Mouse (Mus musculus) brain, embryonic 14.5 days (tissue): ENCODE results near the gene Trp73.

Experiments used
- CTCF ChIP-seq: fragments of 200-500 bp; IDR thresholded peaks from 2 replicates; pipeline ENCODE4 v1.5.1; 2012; ENCODE audit warnings: inconsistent platforms, mild to moderate bottlenecking, moderate library complexity, borderline replicate concordance; ENCODE audit not compliant: insufficient read depth, insufficient read length; ENCODE audit errors: extremely low read depth
- POLR2A ChIP-seq: fragments of 200-500 bp; IDR thresholded peaks from 2 replicates; pipeline ENCODE4 v1.6.1; 2012; ENCODE audit warnings: mild to moderate bottlenecking, inconsistent platforms, borderline replicate concordance; ENCODE audit not compliant: poor library complexity, insufficient read depth, insufficient read length, severe bottlenecking; ENCODE audit errors: extremely low read depth

GRCm38 (mm10) chr4:154037123-154037522 is 102.9 kb downstream of the Trp73 start:
- TF ChIP-seq POLR2A (no peak), CTCF (no peak)
